Mouse (Mus musculus) liver, postnatal 0 days (tissue): ENCODE measurements around the gene Ppip5k2.

Experiments used
- CTCF ChIP-seq: sonication (generic); IDR thresholded peaks from 2 replicates; pipeline ENCODE4 v1.5.1; 2016; ENCODE audit warnings: antibody characterized with exemption, low read depth
- EP300 ChIP-seq: IDR thresholded peaks from 2 replicates; pipeline ENCODE4 v1.6.1; 2016; ENCODE audit warnings: antibody characterized with exemption, low read depth, mild to moderate bottlenecking

GRCm38 (mm10) chr1:97657786-97658185 is 112.4 kb downstream of the Ppip5k2 start:
- TF ChIP-seq CTCF (no peak), EP300 (no peak)
